Mouse (Mus musculus) limb, embryonic 10.5 days (tissue): ENCODE data around the gene Mfsd5. TPM values are rescaled to one million over a fixed set of nuclear protein-coding genes. Genes with fewer than 3 reads are reported as not detected.

Source experiments
- DNase-seq: peaks from one replicate; pipeline ENCODE4 v3.0.0-alpha.2; 2017; ENCODE audit warnings: low spot score
- H3K27ac ChIP-seq: fragments of 300-500 bp; sonication (generic); 2 replicates; pipeline ENCODE4 v1.5.1; 2016; ENCODE audit warnings: mild to moderate bottlenecking
- H3K27me3 ChIP-seq: fragments of 300-500 bp; sonication (generic); 2 replicates; pipeline ENCODE4 v1.6.1; 2016; ENCODE audit warnings: low read depth, mild to moderate bottlenecking; ENCODE audit not compliant: poor library complexity, severe bottlenecking
- H3K36me3 ChIP-seq: fragments of 300-500 bp; sonication (generic); 2 replicates; pipeline ENCODE4 v1.6.1; 2016; ENCODE audit warnings: mild to moderate bottlenecking, moderate library complexity
- H3K4me1 ChIP-seq: fragments of 300-500 bp; sonication (generic); 2 replicates; pipeline ENCODE4 v1.6.1; 2016
- H3K4me3 ChIP-seq: fragments of 300-500 bp; sonication (generic); 2 replicates; pipeline ENCODE4 v1.5.1; 2016; ENCODE audit warnings: mild to moderate bottlenecking, moderate library complexity
- H3K9me3 ChIP-seq: fragments of 300-500 bp; sonication (generic); replicated peaks from 2 replicates; pipeline ENCODE4 v1.6.1; 2016; ENCODE audit warnings: mild to moderate bottlenecking
- WGBS: fragments of 180-500 bp; shearing (Covaris S2); methylation state at CpG from one replicate; pipeline ENCODE4 v1.1.7; 2016; 5-methylcytosine and 5-hydroxymethylcytosine counted together
- polyA plus RNA-seq: library from polyadenylated mRNA; unstranded; fragments of >200 nt; fragmentation: Nextera tagmentation; extraction: Ambion mirVana; gene quantifications from 2 replicates; pipeline ENCODE4 v1.2.1, GENCODE M21; 2016

Gene Mfsd5
- polyA plus RNA-seq, 1 experiment from 2014 or later = 69.5 TPM

DNA sequence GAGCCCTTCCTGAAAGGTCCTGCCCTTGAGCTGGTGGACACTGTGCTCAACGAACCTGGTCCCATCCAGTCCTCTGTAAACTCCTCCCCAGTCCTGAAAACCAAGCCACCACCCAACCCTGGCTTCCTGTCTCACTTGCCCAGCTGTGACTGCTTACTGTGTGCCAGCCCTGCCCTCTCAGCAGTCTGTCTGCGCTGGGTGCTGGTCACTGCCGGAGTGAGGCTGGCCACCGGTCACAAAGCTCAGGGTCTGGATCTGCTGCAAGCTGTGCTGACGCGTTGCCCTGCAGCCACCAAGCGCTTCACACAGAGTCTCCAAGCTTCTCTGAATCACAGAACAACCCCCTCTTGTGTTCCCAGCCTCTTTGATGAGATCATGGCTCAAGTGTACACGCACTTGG lies 36.0 kb downstream of the Mfsd5 start:
- 92% methylated on average over 8 of the region's 8 CpGs for WGBS
- DNase-seq = no peak
- H3K36me3 ChIP-seq = peaks cover 96% of the 10 kb centered on the region
- H3K4me1 ChIP-seq = no peaks in the 10 kb centered on the region
- H3K4me3 ChIP-seq = no peak overlapping the region
- H3K9me3 ChIP-seq = no peaks in the 10 kb centered on the region
- no peaks in the 10 kb centered on the region for H3K27me3 ChIP-seq
- H3K27ac ChIP-seq = no peak overlapping the region

DNA sequence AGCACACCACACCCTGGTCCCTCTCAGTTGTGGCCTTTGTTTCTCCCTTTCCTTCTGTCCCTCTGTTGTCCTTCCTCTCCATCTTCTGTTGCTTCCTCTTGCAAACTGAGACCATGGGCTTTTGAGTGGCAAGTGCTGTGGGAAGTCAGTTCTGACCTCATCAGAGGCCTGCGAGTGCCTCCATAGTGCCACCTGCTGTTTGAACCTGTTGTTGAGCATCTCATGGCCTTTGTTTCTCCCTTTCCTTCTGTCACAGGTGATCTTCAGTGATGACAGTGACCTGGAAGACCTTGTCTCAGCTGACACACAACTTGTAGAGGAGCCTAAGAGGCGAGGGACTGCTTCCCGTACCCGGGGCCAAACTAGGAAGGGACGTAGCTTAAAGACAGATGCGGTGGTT lies 37.0 kb downstream of the Mfsd5 start:
- H3K9me3 ChIP-seq = no peaks in the 10 kb centered on the region
- H3K4me1 ChIP-seq = no peaks in the 10 kb centered on the region
- peak; percentile 49 for DNase-seq
- no peak overlapping the region for H3K4me3 ChIP-seq
- no peak overlapping the region for H3K27ac ChIP-seq
- peaks cover 98% of the 10 kb centered on the region for H3K36me3 ChIP-seq
- 89% methylated on average over 6 of the region's 6 CpGs for WGBS
- no peaks in the 10 kb centered on the region for H3K27me3 ChIP-seq

DNA sequence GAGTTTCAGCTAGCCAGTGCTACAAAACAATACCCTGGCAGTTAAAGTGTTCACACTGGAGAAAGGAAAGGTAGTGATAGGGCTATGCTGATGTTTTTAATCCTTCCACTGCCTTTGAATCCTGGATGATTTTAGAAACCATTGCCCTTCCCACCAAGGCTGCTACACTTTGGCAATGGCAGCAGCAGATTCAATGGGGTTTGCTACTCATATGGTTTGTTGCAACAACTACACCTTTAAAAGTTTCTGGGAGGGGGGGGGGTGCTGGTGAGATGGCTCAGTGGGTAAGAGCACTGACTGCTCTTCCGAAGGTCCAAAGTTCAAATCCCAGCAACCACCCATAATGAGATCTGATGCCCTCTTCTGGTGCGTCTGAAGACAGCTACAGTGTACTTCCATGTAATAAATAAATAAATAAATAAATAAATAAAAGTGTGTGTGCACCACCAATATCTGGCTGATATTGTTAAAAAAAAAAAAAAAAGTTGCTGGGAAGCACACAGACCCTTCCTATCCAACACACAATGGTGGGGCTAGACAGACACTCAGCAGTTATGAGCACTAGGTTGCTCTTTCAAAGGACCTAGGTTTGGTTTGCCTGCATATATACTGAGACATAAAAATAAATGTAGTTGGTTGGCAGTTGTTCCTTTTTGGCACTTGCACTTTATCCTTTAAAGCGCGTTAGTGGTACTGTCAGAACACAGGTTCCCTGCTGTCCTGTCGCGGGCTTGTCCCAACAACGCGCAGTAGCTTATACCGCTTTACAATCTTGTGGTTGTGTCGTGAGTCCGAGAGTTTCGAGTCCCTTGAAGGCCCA lies 45.6 kb downstream of the Mfsd5 start:
- peak overlapping the region; percentile 20 for H3K4me3 ChIP-seq

DNA sequence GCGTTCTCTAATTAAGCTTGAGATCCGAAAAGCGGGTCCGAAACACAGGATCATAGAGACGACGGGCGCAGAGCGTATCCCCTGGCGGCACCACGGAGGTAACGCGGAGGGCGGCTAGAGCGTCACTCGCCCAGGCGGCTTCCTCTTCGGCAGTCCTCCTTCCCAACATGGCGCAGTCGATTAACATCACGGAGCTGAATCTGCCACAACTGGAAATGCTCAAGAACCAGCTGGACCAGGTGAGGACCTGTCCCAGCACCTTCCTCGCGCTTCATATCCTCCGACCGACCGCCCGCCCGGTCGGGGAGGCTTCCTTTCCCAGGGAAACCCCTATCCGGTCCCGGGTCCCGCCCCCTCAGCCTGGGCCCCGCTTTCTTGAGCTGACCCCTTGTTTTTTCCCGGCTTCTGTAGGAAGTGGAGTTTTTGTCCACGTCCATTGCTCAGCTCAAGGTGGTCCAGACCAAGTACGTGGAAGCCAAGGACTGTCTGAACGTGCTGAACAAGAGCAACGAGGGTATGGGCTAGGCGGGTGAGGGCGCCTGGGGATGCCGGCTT lies 46.8 kb downstream of the Mfsd5 start, which contains the start of gene Pfdn5:
TSS of gene Pfdn5 (plus strand) at position 95 of the 555 bp plus-strand sequence.
- Histone ChIP-seq H3K4me1 (peaks cover 13% of the 10 kb centered on the region), H3K36me3 (peaks cover 72% of the 10 kb centered on the region), H3K4me3 (peak within 1 kb of the TSS; percentile 70), H3K9me3 (no peaks in the 10 kb centered on the region), H3K27me3 (no peaks in the 10 kb centered on the region), H3K27ac (peak within 1 kb of the TSS; percentile 87)
- WGBS = under 1% methylated on average over 40 of the region's 40 CpGs
- peak; percentile 86 for DNase-seq

More for the DNA sequence above, 45.6 kb downstream of the Mfsd5 start:
- WGBS = 81% methylated on average over 12 of the region's 12 CpGs
- Histone ChIP-seq H3K9me3 (no peaks in the 10 kb centered on the region), H3K27me3 (no peaks in the 10 kb centered on the region), H3K4me1 (peaks cover 12% of the 10 kb centered on the region), H3K36me3 (peaks cover 72% of the 10 kb centered on the region), H3K27ac (no peak overlapping the region)
- no peak for DNase-seq

DNA sequence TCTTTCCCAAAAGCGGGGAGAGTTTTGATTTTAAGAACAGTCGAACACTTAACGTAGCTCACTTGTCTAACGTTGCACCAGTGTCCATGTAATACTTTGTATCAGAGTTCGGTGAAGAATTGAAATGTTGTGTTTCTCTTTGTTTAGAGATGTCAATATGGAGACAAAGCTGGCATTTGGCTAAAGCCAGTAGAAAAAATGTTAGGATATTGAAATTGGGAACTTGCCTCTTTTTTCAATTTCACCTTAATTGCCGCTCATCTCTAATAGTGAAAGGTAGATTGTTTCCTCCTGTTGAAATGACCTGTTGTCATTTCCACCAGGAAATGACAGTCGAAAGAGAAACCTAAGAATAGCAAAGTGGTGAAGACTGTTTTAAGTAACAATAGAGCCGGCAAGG lies 47.6 kb downstream of the Mfsd5 start:
- Histone ChIP-seq H3K27ac (peak overlapping the region; percentile 87), H3K4me1 (peaks cover 18% of the 10 kb centered on the region), H3K9me3 (no peaks in the 10 kb centered on the region), H3K27me3 (no peaks in the 10 kb centered on the region), H3K4me3 (peak overlapping the region; percentile 70), H3K36me3 (peaks cover 68% of the 10 kb centered on the region)
- WGBS = 69% methylated on average over 8 of the region's 8 CpGs
- no peak for DNase-seq

Other genes starting within 250 kb of the Mfsd5 start
- gene Eif4b, start 205.7 kb upstream of the Mfsd5 start, polyA plus RNA-seq = 133 and 140 TPM in 2 replicates
- 13.0 and 18.6 TPM in 2 replicates for gene Tns2, start 179.0 kb upstream of the Mfsd5 start, polyA plus RNA-seq
- gene Spryd3, start 143.2 kb upstream of the Mfsd5 start, polyA plus RNA-seq = 12.6 and 14.6 TPM in 2 replicates
- gene Igfbp6, start 135.1 kb upstream of the Mfsd5 start, polyA plus RNA-seq = 0.23 and 0.46 TPM in 2 replicates
- 0.06 and 0.24 TPM in 2 replicates for gene Soat2, start 128.9 kb upstream of the Mfsd5 start, polyA plus RNA-seq
- 73.0 and 88.7 TPM in 2 replicates for gene Zfp740, start 76.2 kb upstream of the Mfsd5 start, polyA plus RNA-seq
- 38.8 and 55.0 TPM in 2 replicates for gene Csad, start 74.7 kb upstream of the Mfsd5 start, polyA plus RNA-seq
- gene Itgb7, start 47.5 kb upstream of the Mfsd5 start, polyA plus RNA-seq = 1.2 and 1.5 TPM in 2 replicates
- 111 and 148 TPM in 2 replicates for gene Rarg, start 21.9 kb upstream of the Mfsd5 start, polyA plus RNA-seq
- 1.1 and 1.4 TPM in 2 replicates for gene Gm9918, start 8.9 kb upstream of the Mfsd5 start, polyA plus RNA-seq
- 60.6 and 63.5 TPM in 2 replicates for gene Espl1, start 16.8 kb downstream of the Mfsd5 start, polyA plus RNA-seq
- gene Pfdn5, start 46.7 kb downstream of the Mfsd5 start, polyA plus RNA-seq = 351 and 381 TPM in 2 replicates
- 123 and 135 TPM in 2 replicates for gene Myg1, start 52.3 kb downstream of the Mfsd5 start, polyA plus RNA-seq
- 150 and 163 TPM in 2 replicates for gene Aaas, start 71.3 kb downstream of the Mfsd5 start, polyA plus RNA-seq
- gene Sp7, start 87.7 kb downstream of the Mfsd5 start, polyA plus RNA-seq = 1.6 and 1.8 TPM in 2 replicates
- 9.1 and 9.8 TPM in 2 replicates for gene Sp1, start 126.7 kb downstream of the Mfsd5 start, polyA plus RNA-seq
- 0.15 TPM in 1 of 2 replicates, not detected in the other for gene Amhr2, start 165.9 kb downstream of the Mfsd5 start, polyA plus RNA-seq
- 57.6 and 60.5 TPM in 2 replicates for gene Prr13, start 179.6 kb downstream of the Mfsd5 start, polyA plus RNA-seq
- 230 and 235 TPM in 2 replicates for gene Pcbp2, start 191.1 kb downstream of the Mfsd5 start, polyA plus RNA-seq
- gene Gm10337, start 224.3 kb downstream of the Mfsd5 start, polyA plus RNA-seq = 3.8 and 4.8 TPM in 2 replicates
- gene Map3k12, start 237.6 kb downstream of the Mfsd5 start, polyA plus RNA-seq = 23.8 and 27.7 TPM in 2 replicates
- 143 and 150 TPM in 2 replicates for gene Tarbp2, start 238.7 kb downstream of the Mfsd5 start, polyA plus RNA-seq
- gene Npff, start 245.5 kb downstream of the Mfsd5 start, polyA plus RNA-seq = 1.7 and 1.8 TPM in 2 replicates